Mouse (Mus musculus): ENCODE data around the gene Icam1. TPM values are rescaled to one million over a fixed set of nuclear protein-coding genes. Genes with fewer than 3 reads are reported as not detected.
"Not testable (repeated sequence)": the region's sequence is repeated elsewhere in the genome, so short reads cannot be mapped to it uniquely, and the experiment has no call there.

The Icam1 gene
- polyA plus RNA-seq, 1 experiment from 2014 or later, result 11.9 TPM

- H3K4me3 ChIP-seq (ENCODE audit: low read depth, low read length), result no peak overlapping the region
- ATAC-seq (ENCODE audit: low read depth), result no peak
- H3K36me3 ChIP-seq (ENCODE audit: control insufficient read depth, insufficient read depth), result no peaks in the 10 kb centered on the region
- no peak overlapping the region for H3K27ac ChIP-seq (ENCODE audit: low read length)
- H3K27me3 ChIP-seq (ENCODE audit: control insufficient read depth, insufficient read depth, low read depth, low read length), result no peaks in the 10 kb centered on the region
- no peaks in the 10 kb centered on the region for H3K9me3 ChIP-seq (replicated peaks; ENCODE audit: control insufficient read depth, low read length)
- 32% methylated on average over 7 of the region's 7 CpGs for WGBS (ENCODE audit: insufficient replicate concordance)
- peaks cover 4% of the 10 kb centered on the region for H3K4me1 ChIP-seq (ENCODE audit: control insufficient read depth, low read depth, low read length)
- no peak overlapping the region for H3K4me2 ChIP-seq (ENCODE audit: low read depth, low read length)
- H3K9ac ChIP-seq (ENCODE audit: low read depth, low read length), result no peak overlapping the region
These were observed 27.8 kb upstream of the Icam1 start for GRCm38 (mm10) chr9:20987953-20988352.

GRCm38 (mm10) chr9:20990861-20991260 lies 24.9 kb upstream of the Icam1 start:
- no peak overlapping the region for H3K4me3 ChIP-seq (ENCODE audit: low read depth, low read length)
- 26% methylated on average over 10 of the region's 10 CpGs for WGBS (ENCODE audit: insufficient replicate concordance)
- H3K36me3 ChIP-seq (ENCODE audit: control insufficient read depth, insufficient read depth), result no peaks in the 10 kb centered on the region
- no peak overlapping the region for H3K4me2 ChIP-seq (ENCODE audit: low read depth, low read length)
- H3K4me1 ChIP-seq (ENCODE audit: control insufficient read depth, low read depth, low read length), result peaks cover 4% of the 10 kb centered on the region
- H3K9me3 ChIP-seq (replicated peaks; ENCODE audit: control insufficient read depth, low read length), result no peaks in the 10 kb centered on the region
- no peak for ATAC-seq (ENCODE audit: low read depth)
- no peak overlapping the region for H3K9ac ChIP-seq (ENCODE audit: low read depth, low read length)
- no peak overlapping the region for H3K27ac ChIP-seq (ENCODE audit: low read length)
- H3K27me3 ChIP-seq (ENCODE audit: control insufficient read depth, insufficient read depth, low read depth, low read length), result no peaks in the 10 kb centered on the region

GRCm38 (mm10) chr9:20991587-20991986 lies 24.2 kb upstream of the Icam1 start:
- no peak overlapping the region for H3K27ac ChIP-seq (ENCODE audit: low read length)
- no peaks in the 10 kb centered on the region for H3K27me3 ChIP-seq (ENCODE audit: control insufficient read depth, insufficient read depth, low read depth, low read length)
- H3K4me1 ChIP-seq (ENCODE audit: control insufficient read depth, low read depth, low read length), result peaks cover 4% of the 10 kb centered on the region
- H3K9ac ChIP-seq (ENCODE audit: low read depth, low read length), result no peak overlapping the region
- H3K36me3 ChIP-seq (ENCODE audit: control insufficient read depth, insufficient read depth), result no peaks in the 10 kb centered on the region
- WGBS (ENCODE audit: insufficient replicate concordance), result 65% methylated on average over 4 of the region's 4 CpGs
- no peaks in the 10 kb centered on the region for H3K9me3 ChIP-seq (replicated peaks; ENCODE audit: control insufficient read depth, low read length)
- no peak for ATAC-seq (ENCODE audit: low read depth)
- no peak overlapping the region for H3K4me2 ChIP-seq (ENCODE audit: low read depth, low read length)
- no peak overlapping the region for H3K4me3 ChIP-seq (ENCODE audit: low read depth, low read length)

GRCm38 (mm10) chr9:20993165-20993898 lies 22.5 kb upstream of the Icam1 start:
- H3K4me2 ChIP-seq (ENCODE audit: low read depth, low read length), result no peak overlapping the region
- ATAC-seq (ENCODE audit: low read depth), result peak; percentile 47

GRCm38 (mm10) chr9:20995069-20995468 lies 20.7 kb upstream of the Icam1 start:
- Histone ChIP-seq H3K36me3 (ENCODE audit: control insufficient read depth, insufficient read depth) (no peaks in the 10 kb centered on the region), H3K4me2 (ENCODE audit: low read depth, low read length) (no peak overlapping the region), H3K9ac (ENCODE audit: low read depth, low read length) (no peak overlapping the region), H3K4me3 (ENCODE audit: low read depth, low read length) (no peak overlapping the region), H3K27me3 (ENCODE audit: control insufficient read depth, insufficient read depth, low read depth, low read length) (no peaks in the 10 kb centered on the region), H3K27ac (ENCODE audit: low read length) (no peak overlapping the region), H3K4me1 (ENCODE audit: control insufficient read depth, low read depth, low read length) (peaks cover 9% of the 10 kb centered on the region), H3K9me3 (replicated peaks; ENCODE audit: control insufficient read depth, low read length) (no peaks in the 10 kb centered on the region)
- no peak for ATAC-seq (ENCODE audit: low read depth)
- 60% methylated on average over 3 of the region's 3 CpGs for WGBS (ENCODE audit: insufficient replicate concordance)

More at GRCm38 (mm10) chr9:20993165-20993898, 22.5 kb upstream of the Icam1 start:
- Histone ChIP-seq H3K4me1 (ENCODE audit: control insufficient read depth, low read depth, low read length) (peaks cover 9% of the 10 kb centered on the region), H3K9me3 (replicated peaks; ENCODE audit: control insufficient read depth, low read length) (no peaks in the 10 kb centered on the region), H3K4me3 (ENCODE audit: low read depth, low read length) (no peak overlapping the region), H3K27ac (ENCODE audit: low read length) (no peak overlapping the region), H3K36me3 (ENCODE audit: control insufficient read depth, insufficient read depth) (no peaks in the 10 kb centered on the region), H3K9ac (ENCODE audit: low read depth, low read length) (no peak overlapping the region), H3K27me3 (ENCODE audit: control insufficient read depth, insufficient read depth, low read depth, low read length) (no peaks in the 10 kb centered on the region)
- WGBS (ENCODE audit: insufficient replicate concordance), result 65% methylated on average over 5 of the region's 5 CpGs

GRCm38 (mm10) chr9:20997065-20997464 lies 18.7 kb upstream of the Icam1 start:
- no peak overlapping the region for H3K9ac ChIP-seq (ENCODE audit: low read depth, low read length)

GRCm38 (mm10) chr9:20998337-20998736 lies 17.4 kb upstream of the Icam1 start:
- not testable (repeated sequence) for H3K27me3 ChIP-seq (ENCODE audit: control insufficient read depth, insufficient read depth, low read depth, low read length); H3K9ac ChIP-seq (ENCODE audit: low read depth, low read length)

More at GRCm38 (mm10) chr9:20997065-20997464, 18.7 kb upstream of the Icam1 start:
- WGBS (ENCODE audit: insufficient replicate concordance), result 61% methylated on average over 8 of the region's 8 CpGs
- H3K4me2 ChIP-seq (ENCODE audit: low read depth, low read length), result no peak overlapping the region
- H3K4me3 ChIP-seq (ENCODE audit: low read depth, low read length), result no peak overlapping the region
- no peaks in the 10 kb centered on the region for H3K36me3 ChIP-seq (ENCODE audit: control insufficient read depth, insufficient read depth)
- H3K27ac ChIP-seq (ENCODE audit: low read length), result no peak overlapping the region
- H3K4me1 ChIP-seq (ENCODE audit: control insufficient read depth, low read depth, low read length), result peaks cover 8% of the 10 kb centered on the region
- no peaks in the 10 kb centered on the region for H3K9me3 ChIP-seq (replicated peaks; ENCODE audit: control insufficient read depth, low read length)
- no peak for ATAC-seq (ENCODE audit: low read depth)
- H3K27me3 ChIP-seq (ENCODE audit: control insufficient read depth, insufficient read depth, low read depth, low read length), result no peaks in the 10 kb centered on the region

GRCm38 (mm10) chr9:21000811-21001210 lies 15.0 kb upstream of the Icam1 start:
- H3K9me3 ChIP-seq (replicated peaks; ENCODE audit: control insufficient read depth, low read length), result no peaks in the 10 kb centered on the region
- H3K27ac ChIP-seq (ENCODE audit: low read length), result no peak overlapping the region
- no peaks in the 10 kb centered on the region for H3K27me3 ChIP-seq (ENCODE audit: control insufficient read depth, insufficient read depth, low read depth, low read length)
- no peak overlapping the region for H3K4me3 ChIP-seq (ENCODE audit: low read depth, low read length)
- no peak overlapping the region for H3K9ac ChIP-seq (ENCODE audit: low read depth, low read length)
- no peak overlapping the region for H3K4me2 ChIP-seq (ENCODE audit: low read depth, low read length)
- no peaks in the 10 kb centered on the region for H3K36me3 ChIP-seq (ENCODE audit: control insufficient read depth, insufficient read depth)
- H3K4me1 ChIP-seq (ENCODE audit: control insufficient read depth, low read depth, low read length), result peaks cover 19% of the 10 kb centered on the region
- ATAC-seq (ENCODE audit: low read depth), result no peak

More at GRCm38 (mm10) chr9:20998337-20998736, 17.4 kb upstream of the Icam1 start:
- WGBS (ENCODE audit: insufficient replicate concordance), result 76% methylated on average over 1 of the region's 1 CpGs
- not testable (repeated sequence) for H3K4me3 ChIP-seq (ENCODE audit: low read depth, low read length); H3K9me3 ChIP-seq (replicated peaks; ENCODE audit: control insufficient read depth, low read length); H3K27ac ChIP-seq (ENCODE audit: low read length); ATAC-seq (ENCODE audit: low read depth); H3K36me3 ChIP-seq (ENCODE audit: control insufficient read depth, insufficient read depth); H3K4me2 ChIP-seq (ENCODE audit: low read depth, low read length)
- peaks cover 11% of the 10 kb centered on the region for H3K4me1 ChIP-seq (ENCODE audit: control insufficient read depth, low read depth, low read length)

- Histone ChIP-seq H3K27me3 (ENCODE audit: control insufficient read depth, insufficient read depth, low read depth, low read length) (no peaks in the 10 kb centered on the region), H3K36me3 (ENCODE audit: control insufficient read depth, insufficient read depth) (peaks cover 3% of the 10 kb centered on the region; the same call in 1 of the 2 replicates), H3K4me1 (ENCODE audit: control insufficient read depth, low read depth, low read length) (peaks cover 19% of the 10 kb centered on the region), H3K9me3 (replicated peaks; ENCODE audit: control insufficient read depth, low read length) (no peaks in the 10 kb centered on the region), H3K4me2 (ENCODE audit: low read depth, low read length) (no peak overlapping the region), H3K27ac (ENCODE audit: low read length) (no peak overlapping the region), H3K9ac (ENCODE audit: low read depth, low read length) (no peak overlapping the region), H3K4me3 (ENCODE audit: low read depth, low read length) (no peak overlapping the region)
- 63% methylated on average over 6 of the region's 6 CpGs for WGBS (ENCODE audit: insufficient replicate concordance)
- no peak for ATAC-seq (ENCODE audit: low read depth)
These were observed 14.1 kb upstream of the Icam1 start for GRCm38 (mm10) chr9:21001651-21002200.

All from liver, embryonic 16.5 days (tissue).